Mouse (Mus musculus) B cell, adult 62 days (primary cell): ENCODE data around the gene Cdkl1. TPM values are rescaled to one million over a fixed set of nuclear protein-coding genes. Genes with fewer than 3 reads are reported as not detected.

ENCODE experiments used
- total RNA-seq: library from RNA; stranded (reverse); gene quantifications from 4 replicates; pipeline ENCODE4 v1.2.4, GENCODE M21; 2023

The Cdkl1 gene
- total RNA-seq: 12.5 to 16.9 TPM (median 15.6 TPM) in 4 replicates

GRCm38 (mm10) chr12:69790530-69791505 is at the start of gene Cdkl1:
Cdkl1 (minus strand) TSS chr12:69791267.

GRCm38 (mm10) chr12:69724711-69725460 is 66.2 kb downstream of the Cdkl1 start, which contains the start of the genes L2hgdh and Atp5s:
L2hgdh (minus strand) TSS chr12:69724873.
Atp5s (plus strand) TSS chr12:69724950.

Other genes with a start within 250 kb of the Cdkl1 start
- 8.7 to 16.2 TPM (median 12.8 TPM) in 4 replicates for gene Vcpkmt, start 208.2 kb downstream of the Cdkl1 start, total RNA-seq
- gene Sos2, start 109.4 kb downstream of the Cdkl1 start, total RNA-seq: 31.3 to 37.5 TPM (median 32.5 TPM) in 4 replicates
- gene L2hgdh, start 66.4 kb downstream of the Cdkl1 start, total RNA-seq: 7.3 to 10.5 TPM (median 9.0 TPM) in 4 replicates
- 7.3 to 10.8 TPM (median 9.8 TPM) in 4 replicates for gene Atp5s, start 66.3 kb downstream of the Cdkl1 start, total RNA-seq
- 2.9 to 4.8 TPM (median 3.6 TPM) in 4 replicates for gene Atl1, start 101.3 kb upstream of the Cdkl1 start, total RNA-seq
- 58.2 to 65.4 TPM (median 61.9 TPM) in 4 replicates for gene Map4k5, start 101.9 kb upstream of the Cdkl1 start, total RNA-seq
- gene Sav1, start 195.7 kb upstream of the Cdkl1 start, total RNA-seq: 41.3 to 52.9 TPM (median 48.7 TPM) in 4 replicates